Mouse (Mus musculus): ENCODE measurements at regions not wholly inside any gene's neighbourhood (a gene's known extent, or its start where the extent isn't known, plus 50 kb on each side); places are given as distances from the start of the nearest gene placed in this dataset.

- TF ChIP-seq CTCF (IDR thresholded peaks at IDR 0.05 in 2 of 3, conservative IDR thresholded peaks at IDR 0.05 in 1 of 3; ENCODE audit: control insufficient read depth in 1 of 3, insufficient read depth in 1 of 3, low read depth in 2 of 3, low read length in 3 of 3, poor library complexity in 1 of 3, severe bottlenecking in 1 of 3): no peak
- TF ChIP-seq MYC (IDR thresholded peaks at IDR 0.05; ENCODE audit: low read depth, low read length): no peak
Measured at GRCm38 (mm10) chr12:39840615-39841014, 197.2 kb downstream of the Arl4a start.

Measured in MEL (cell line).